Mouse (Mus musculus): ENCODE results near the gene Wasf2. TPM values are rescaled to one million over a fixed set of nuclear protein-coding genes. Genes with fewer than 3 reads are reported as not detected.

The Wasf2 gene
- polyA plus RNA-seq, 1 experiment from 2014 or later: 77.4 TPM

- 69% methylated on average over 5 of the region's 5 CpGs for WGBS
Measured at GRCm38 (mm10) chr4:133234771-133235170, 104.5 kb downstream of the Wasf2 start.

GRCm38 (mm10) chr4:133235415-133235814 is 105.1 kb downstream of the Wasf2 start:
- ATAC-seq (ENCODE audit: low FRiP score, low TSS enrichment): no peak
- H3K9me3 ChIP-seq (ENCODE audit: low read length): no peaks in the 10 kb centered on the region
- WGBS: 83% methylated on average over 5 of the region's 5 CpGs
- no peak overlapping the region for H3K27ac ChIP-seq (ENCODE audit: low read length)
- 0 out of 2 replicates have a peak, but pooled peaks cover 2% of the 10 kb centered on the region for H3K27me3 ChIP-seq (ENCODE audit: insufficient read depth, low read length)
- H3K4me3 ChIP-seq (ENCODE audit: low read length): no peak overlapping the region
- H3K9ac ChIP-seq (replicated peaks; ENCODE audit: low read length): no peak overlapping the region
- peaks cover 4% of the 10 kb centered on the region for H3K4me1 ChIP-seq (ENCODE audit: insufficient read depth, low read length)
- no peaks in the 10 kb centered on the region for H3K36me3 ChIP-seq (ENCODE audit: insufficient read depth, low read length)
- no peak overlapping the region for H3K4me2 ChIP-seq (replicated peaks; ENCODE audit: low read depth, low read length)

More at GRCm38 (mm10) chr4:133234771-133235170, 104.5 kb downstream of the Wasf2 start:
- H3K4me1 ChIP-seq (ENCODE audit: insufficient read depth, low read length): no peaks in the 10 kb centered on the region
- H3K27me3 ChIP-seq (ENCODE audit: insufficient read depth, low read length): 0 out of 2 replicates have a peak, but pooled peaks cover 2% of the 10 kb centered on the region
- no peaks in the 10 kb centered on the region for H3K36me3 ChIP-seq (ENCODE audit: insufficient read depth, low read length)
- H3K27ac ChIP-seq (ENCODE audit: low read length): no peak overlapping the region
- no peaks in the 10 kb centered on the region for H3K9me3 ChIP-seq (ENCODE audit: low read length)
- ATAC-seq (ENCODE audit: low FRiP score, low TSS enrichment): no peak
- H3K4me3 ChIP-seq (ENCODE audit: low read length): no peak overlapping the region
- no peak overlapping the region for H3K4me2 ChIP-seq (replicated peaks; ENCODE audit: low read depth, low read length)
- no peak overlapping the region for H3K9ac ChIP-seq (replicated peaks; ENCODE audit: low read length)

- Histone ChIP-seq H3K36me3 (ENCODE audit: insufficient read depth, low read length) (no peaks in the 10 kb centered on the region), H3K27me3 (ENCODE audit: insufficient read depth, low read length) (peaks cover 10% of the 10 kb centered on the region), H3K4me1 (ENCODE audit: insufficient read depth, low read length) (peaks cover 17% of the 10 kb centered on the region), H3K4me2 (replicated peaks; ENCODE audit: low read depth, low read length) (no peak overlapping the region), H3K4me3 (ENCODE audit: low read length) (no peak overlapping the region), H3K9me3 (ENCODE audit: low read length) (no peaks in the 10 kb centered on the region), H3K27ac (ENCODE audit: low read length) (no peak overlapping the region), H3K9ac (replicated peaks; ENCODE audit: low read length) (no peak overlapping the region)
- no peak for ATAC-seq (ENCODE audit: low FRiP score, low TSS enrichment)
- WGBS: 72% methylated on average over 4 of the region's 4 CpGs
Measured at GRCm38 (mm10) chr4:133237911-133238310, 107.6 kb downstream of the Wasf2 start.

- Histone ChIP-seq H3K9me3 (ENCODE audit: low read length) (no peaks in the 10 kb centered on the region), H3K4me2 (replicated peaks; ENCODE audit: low read depth, low read length) (peak within 1 kb of the TSS; percentile 99), H3K27ac (ENCODE audit: low read length) (peak within 1 kb of the TSS; percentile 71), H3K27me3 (ENCODE audit: insufficient read depth, low read length) (peaks cover 18% of the 10 kb centered on the region), H3K4me1 (ENCODE audit: insufficient read depth, low read length) (peaks cover 22% of the 10 kb centered on the region), H3K36me3 (ENCODE audit: insufficient read depth, low read length) (no peaks in the 10 kb centered on the region), H3K9ac (replicated peaks; ENCODE audit: low read length) (peak within 1 kb of the TSS; percentile 78), H3K4me3 (ENCODE audit: low read length) (peak within 1 kb of the TSS; percentile 67)
- 5% methylated on average over 16 of the region's 16 CpGs for WGBS
- ATAC-seq (ENCODE audit: low FRiP score, low TSS enrichment): peak; percentile 55
Measured at GRCm38 (mm10) chr4:133240490-133240921, 110.2 kb downstream of the Wasf2 start, which contains the start of gene Map3k6. Gene Map3k6, plus strand, starts transcription at chr4:133240818.

GRCm38 (mm10) chr4:133240934-133241908 is 110.9 kb downstream of the Wasf2 start:
- Histone ChIP-seq H3K27me3 (ENCODE audit: insufficient read depth, low read length) (peaks cover 18% of the 10 kb centered on the region), H3K4me1 (ENCODE audit: insufficient read depth, low read length) (peaks cover 22% of the 10 kb centered on the region), H3K4me3 (ENCODE audit: low read length) (peak overlapping the region; percentile 67), H3K36me3 (ENCODE audit: insufficient read depth, low read length) (no peaks in the 10 kb centered on the region), H3K4me2 (replicated peaks; ENCODE audit: low read depth, low read length) (peak overlapping the region; percentile 99), H3K27ac (ENCODE audit: low read length) (peak overlapping the region; percentile 71), H3K9ac (replicated peaks; ENCODE audit: low read length) (peak overlapping the region; percentile 78), H3K9me3 (ENCODE audit: low read length) (no peaks in the 10 kb centered on the region)
- ATAC-seq (ENCODE audit: low FRiP score, low TSS enrichment): peak; percentile 91
- WGBS: under 1% methylated on average over 77 of the region's 78 CpGs

GRCm38 (mm10) chr4:133241910-133242309 is 111.6 kb downstream of the Wasf2 start:
- no peak; the same call in 1 of the 2 replicates for ATAC-seq (ENCODE audit: low FRiP score, low TSS enrichment)
- no peaks in the 10 kb centered on the region for H3K36me3 ChIP-seq (ENCODE audit: insufficient read depth, low read length)
- peaks cover 18% of the 10 kb centered on the region for H3K27me3 ChIP-seq (ENCODE audit: insufficient read depth, low read length)
- peak overlapping the region; percentile 67 for H3K4me3 ChIP-seq (ENCODE audit: low read length)
- WGBS: 27% methylated on average over 11 of the region's 11 CpGs
- no peaks in the 10 kb centered on the region for H3K9me3 ChIP-seq (ENCODE audit: low read length)
- H3K27ac ChIP-seq (ENCODE audit: low read length): no peak overlapping the region
- H3K4me2 ChIP-seq (replicated peaks; ENCODE audit: low read depth, low read length): peak overlapping the region; percentile 99
- H3K4me1 ChIP-seq (ENCODE audit: insufficient read depth, low read length): peaks cover 22% of the 10 kb centered on the region
- H3K9ac ChIP-seq (replicated peaks; ENCODE audit: low read length): peak overlapping the region; percentile 29; the same call in 1 of the 2 replicates

GRCm38 (mm10) chr4:133242710-133243109 is 112.4 kb downstream of the Wasf2 start:
- Histone ChIP-seq H3K4me3 (ENCODE audit: low read length) (no peak overlapping the region), H3K27me3 (ENCODE audit: insufficient read depth, low read length) (peaks cover 24% of the 10 kb centered on the region)
- 67% methylated on average over 9 of the region's 9 CpGs for WGBS

GRCm38 (mm10) chr4:133243538-133243937 is 113.2 kb downstream of the Wasf2 start:
- Histone ChIP-seq H3K4me2 (replicated peaks; ENCODE audit: low read depth, low read length) (no peak overlapping the region), H3K4me1 (ENCODE audit: insufficient read depth, low read length) (peaks cover 22% of the 10 kb centered on the region), H3K27me3 (ENCODE audit: insufficient read depth, low read length) (peaks cover 27% of the 10 kb centered on the region), H3K36me3 (ENCODE audit: insufficient read depth, low read length) (no peaks in the 10 kb centered on the region), H3K9ac (replicated peaks; ENCODE audit: low read length) (no peak overlapping the region), H3K4me3 (ENCODE audit: low read length) (no peak overlapping the region), H3K9me3 (ENCODE audit: low read length) (no peaks in the 10 kb centered on the region), H3K27ac (ENCODE audit: low read length) (no peak overlapping the region)
- ATAC-seq (ENCODE audit: low FRiP score, low TSS enrichment): no peak
- WGBS: 10% methylated on average over 13 of the region's 13 CpGs

More at GRCm38 (mm10) chr4:133242710-133243109, 112.4 kb downstream of the Wasf2 start:
- Histone ChIP-seq H3K36me3 (ENCODE audit: insufficient read depth, low read length) (no peaks in the 10 kb centered on the region), H3K27ac (ENCODE audit: low read length) (no peak overlapping the region), H3K4me2 (replicated peaks; ENCODE audit: low read depth, low read length) (no peak overlapping the region), H3K9me3 (ENCODE audit: low read length) (no peaks in the 10 kb centered on the region), H3K4me1 (ENCODE audit: insufficient read depth, low read length) (peaks cover 22% of the 10 kb centered on the region), H3K9ac (replicated peaks; ENCODE audit: low read length) (no peak overlapping the region)
- no peak for ATAC-seq (ENCODE audit: low FRiP score, low TSS enrichment)

- H3K27me3 ChIP-seq (ENCODE audit: insufficient read depth, low read length): peaks cover 29% of the 10 kb centered on the region
Measured at GRCm38 (mm10) chr4:133244289-133244688, 114.0 kb downstream of the Wasf2 start.

GRCm38 (mm10) chr4:133247072-133247471 is 116.8 kb downstream of the Wasf2 start:
- Histone ChIP-seq H3K27ac (ENCODE audit: low read length) (no peak overlapping the region), H3K9ac (replicated peaks; ENCODE audit: low read length) (no peak overlapping the region), H3K4me1 (ENCODE audit: insufficient read depth, low read length) (peaks cover 25% of the 10 kb centered on the region), H3K36me3 (ENCODE audit: insufficient read depth, low read length) (no peaks in the 10 kb centered on the region), H3K9me3 (ENCODE audit: low read length) (no peaks in the 10 kb centered on the region), H3K4me2 (replicated peaks; ENCODE audit: low read depth, low read length) (no peak overlapping the region), H3K27me3 (ENCODE audit: insufficient read depth, low read length) (peaks cover 53% of the 10 kb centered on the region), H3K4me3 (ENCODE audit: low read length) (no peak overlapping the region)
- WGBS: 24% methylated on average over 15 of the region's 15 CpGs
- no peak for ATAC-seq (ENCODE audit: low FRiP score, low TSS enrichment)

More at GRCm38 (mm10) chr4:133244289-133244688, 114.0 kb downstream of the Wasf2 start:
- H3K36me3 ChIP-seq (ENCODE audit: insufficient read depth, low read length): no peaks in the 10 kb centered on the region
- H3K27ac ChIP-seq (ENCODE audit: low read length): no peak overlapping the region
- no peak overlapping the region for H3K9ac ChIP-seq (replicated peaks; ENCODE audit: low read length)
- no peaks in the 10 kb centered on the region for H3K9me3 ChIP-seq (ENCODE audit: low read length)
- H3K4me3 ChIP-seq (ENCODE audit: low read length): no peak overlapping the region
- no peak overlapping the region for H3K4me2 ChIP-seq (replicated peaks; ENCODE audit: low read depth, low read length)
- H3K4me1 ChIP-seq (ENCODE audit: insufficient read depth, low read length): peaks cover 22% of the 10 kb centered on the region
- 84% methylated on average over 1 of the region's 1 CpGs for WGBS
- no peak for ATAC-seq (ENCODE audit: low FRiP score, low TSS enrichment)

Measured in kidney, embryonic 16.5 days (tissue).